Mouse (Mus musculus) kidney, adult 8-10 months (tissue): ENCODE measurements around the gene Atrnl1.

Experiments used
- DNase-seq, 2 experiments: peaks; one replicate each; pipeline ENCODE4 v3.0.0; 2022

The Atrnl1 gene

DNA sequence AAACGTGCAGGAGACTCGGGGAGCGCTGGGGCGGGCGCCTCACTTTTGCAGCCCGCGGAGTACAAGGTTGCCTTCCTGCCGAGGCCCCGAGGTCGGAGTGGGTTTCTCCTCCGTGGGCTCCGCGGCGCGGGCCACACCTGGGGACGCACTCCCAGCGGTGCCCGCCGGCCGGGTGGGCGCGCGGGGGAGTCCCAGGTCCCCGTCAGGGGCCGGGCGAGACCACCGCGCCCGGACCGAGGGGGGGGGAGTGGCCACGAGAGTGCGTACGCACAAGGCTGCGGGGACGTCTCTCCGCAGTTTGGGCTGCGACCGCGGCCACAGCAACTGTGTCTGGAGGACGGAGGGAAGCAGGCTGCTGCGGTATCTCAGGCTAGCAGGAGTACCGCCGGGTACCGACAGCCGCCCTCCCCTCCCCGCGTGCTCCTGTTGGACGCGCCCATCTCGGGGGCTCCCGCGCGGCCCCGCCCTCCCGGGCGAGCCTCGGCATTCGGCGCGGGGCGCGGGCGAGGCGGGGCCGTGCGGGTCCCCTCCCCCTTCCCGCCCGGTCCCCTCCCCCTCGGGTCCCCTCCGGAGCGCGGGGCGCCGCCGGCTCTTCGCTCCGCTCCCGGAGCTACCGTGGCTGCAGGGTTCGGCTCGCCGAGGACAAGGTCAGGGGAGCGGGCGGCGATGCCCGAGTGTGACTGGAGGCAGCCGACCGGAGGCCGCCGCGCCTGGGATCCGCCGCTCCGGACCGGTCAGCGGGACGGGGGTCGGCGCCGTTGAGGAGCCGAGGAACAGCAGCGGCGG, at the start of gene Atrnl1:
Gene Atrnl1 (plus strand): TSS at position 559 of the 786 bp plus-strand sequence.
- peak; percentile 78 to 82 for DNase-seq

- no peak for DNase-seq
Measured at GRCm38 (mm10) chr19:57561486-57561885, 49.3 kb upstream of the Atrnl1 start.

DNA sequence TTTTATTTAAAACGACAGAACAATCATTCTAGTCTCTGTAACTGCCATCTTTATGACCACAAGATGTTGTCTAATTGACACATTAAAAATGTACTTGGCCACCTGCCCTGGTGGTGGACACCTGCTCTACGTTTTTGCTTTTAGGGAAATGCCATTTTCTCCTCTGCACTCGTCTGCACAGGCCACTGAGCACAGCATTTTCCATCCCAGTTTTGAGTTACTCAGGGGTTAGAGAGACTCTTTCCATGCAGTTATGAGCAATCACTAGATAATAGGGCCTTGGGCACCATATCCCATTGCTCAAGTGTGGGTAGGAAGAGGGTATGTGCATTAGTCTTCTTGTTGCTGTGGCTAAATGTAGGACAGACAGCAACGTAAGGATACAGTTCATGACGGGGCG, 41.8 kb upstream of the Atrnl1 start:
- DNase-seq, result no peak

GRCm38 (mm10) chr19:57572360-57573237, 38.2 kb upstream of the Atrnl1 start:
- DNase-seq, result no peak

- no peak for DNase-seq
Measured at GRCm38 (mm10) chr19:57573470-57573869, 37.4 kb upstream of the Atrnl1 start.

- DNase-seq, result no peak
Measured at GRCm38 (mm10) chr19:57575027-57575426, 35.8 kb upstream of the Atrnl1 start.

DNA sequence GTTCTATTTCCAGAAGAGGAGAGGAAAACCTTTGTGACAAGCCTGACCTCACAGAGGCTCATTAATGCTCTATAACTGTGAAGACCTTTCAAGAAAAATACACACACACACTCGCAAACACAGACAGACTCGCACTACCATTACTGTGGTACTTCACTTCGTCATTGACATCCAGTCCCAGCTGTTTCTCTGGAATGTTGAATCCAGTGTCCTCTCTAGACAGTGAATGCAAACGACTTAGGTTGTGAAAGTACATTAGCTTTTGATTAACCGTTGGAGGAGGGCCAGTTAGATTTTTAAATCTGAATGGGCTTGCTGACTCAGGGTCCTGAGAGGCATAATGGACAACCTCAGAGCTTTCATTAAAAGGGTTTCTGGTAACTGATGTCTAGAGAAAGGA, 34.0 kb upstream of the Atrnl1 start:
- peak; percentile 36 for DNase-seq

GRCm38 (mm10) chr19:57577256-57577655, 33.6 kb upstream of the Atrnl1 start:
- no peak for DNase-seq

- no peak for DNase-seq
Measured at GRCm38 (mm10) chr19:57580962-57581361, 29.9 kb upstream of the Atrnl1 start.

- DNase-seq, result no peak
Measured at GRCm38 (mm10) chr19:57585231-57585792, 25.5 kb upstream of the Atrnl1 start.

GRCm38 (mm10) chr19:57586172-57586571, 24.7 kb upstream of the Atrnl1 start:
- no peak for DNase-seq

DNA sequence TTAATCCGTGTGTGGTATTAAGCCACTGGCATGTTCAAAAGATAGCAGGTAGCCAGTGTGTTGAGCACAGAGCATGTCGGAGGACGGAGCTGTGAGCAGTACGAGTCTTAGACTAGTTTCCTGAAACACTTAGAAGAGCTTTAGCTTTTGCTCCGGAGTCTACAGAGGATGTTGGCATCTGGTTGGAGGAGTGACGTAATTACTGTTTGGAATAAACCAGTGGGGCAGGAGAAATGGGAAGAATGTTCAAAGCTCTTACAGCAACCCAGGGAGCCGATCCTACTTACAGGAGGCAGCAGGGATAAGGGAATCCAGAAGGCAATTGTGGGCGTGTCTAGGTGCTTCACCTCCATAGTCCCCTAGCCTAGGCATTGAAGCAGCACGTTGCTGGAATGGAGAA, 21.3 kb upstream of the Atrnl1 start:
- no peak for DNase-seq

DNA sequence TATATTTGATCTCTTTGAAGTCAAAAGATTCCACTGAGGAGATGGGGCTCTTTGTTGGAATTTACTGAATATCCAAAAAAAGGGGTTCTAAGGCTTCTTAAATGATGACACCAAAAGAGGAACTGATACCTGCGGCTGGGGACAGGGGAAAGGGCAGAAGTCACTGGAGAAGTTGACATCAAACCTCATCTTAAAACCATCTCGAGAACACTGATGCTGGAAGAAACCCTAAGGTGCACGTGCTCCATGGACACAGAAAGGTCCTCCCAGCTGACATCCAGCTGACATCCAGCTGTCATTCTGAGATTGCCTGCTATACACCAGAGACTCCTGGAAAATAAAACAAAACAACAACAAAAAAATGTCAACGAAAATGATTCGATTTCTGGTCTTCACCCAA, 19.9 kb upstream of the Atrnl1 start:
- DNase-seq, result no peak

DNA sequence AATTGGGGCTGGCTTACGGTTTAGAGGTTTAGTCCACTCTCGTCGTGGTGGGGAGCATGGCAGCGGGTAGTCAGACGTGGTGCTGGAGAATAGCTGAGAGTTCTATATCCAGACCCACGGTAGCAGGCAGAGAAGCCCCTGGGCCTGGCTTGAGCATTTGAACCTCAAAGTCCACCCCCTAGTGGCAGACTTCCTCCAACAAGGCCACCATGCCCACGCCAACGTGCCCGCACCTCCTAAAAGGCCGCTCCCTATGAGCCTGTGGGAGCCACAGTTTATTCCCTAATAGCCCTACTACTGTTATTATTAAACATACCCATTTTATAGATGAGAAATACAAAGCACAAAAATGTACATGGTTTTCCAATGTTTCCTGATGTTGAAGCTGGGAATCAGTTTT, 19.2 kb upstream of the Atrnl1 start:
- DNase-seq, result peak in 1 of 2 experiments; percentile 14

DNA sequence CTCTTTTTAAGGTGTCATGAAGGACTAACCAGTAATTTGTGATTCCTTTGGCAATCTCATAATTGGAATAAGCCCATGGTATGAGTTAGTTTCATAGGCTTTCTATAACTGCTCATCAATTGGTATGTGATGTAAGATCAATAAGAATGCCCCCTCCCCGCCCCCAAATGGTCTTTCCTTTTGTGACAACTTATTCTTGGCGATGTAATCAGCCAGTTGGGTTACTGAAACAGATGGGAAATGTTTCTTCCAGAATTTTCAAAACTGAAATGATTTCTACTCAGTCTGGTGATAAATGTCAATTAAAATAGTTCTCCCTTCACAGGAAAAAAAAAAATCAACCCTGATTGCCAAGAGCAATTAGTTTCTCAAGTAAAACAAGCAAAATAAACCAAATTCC, 18.5 kb upstream of the Atrnl1 start:
- DNase-seq, result no peak

DNA sequence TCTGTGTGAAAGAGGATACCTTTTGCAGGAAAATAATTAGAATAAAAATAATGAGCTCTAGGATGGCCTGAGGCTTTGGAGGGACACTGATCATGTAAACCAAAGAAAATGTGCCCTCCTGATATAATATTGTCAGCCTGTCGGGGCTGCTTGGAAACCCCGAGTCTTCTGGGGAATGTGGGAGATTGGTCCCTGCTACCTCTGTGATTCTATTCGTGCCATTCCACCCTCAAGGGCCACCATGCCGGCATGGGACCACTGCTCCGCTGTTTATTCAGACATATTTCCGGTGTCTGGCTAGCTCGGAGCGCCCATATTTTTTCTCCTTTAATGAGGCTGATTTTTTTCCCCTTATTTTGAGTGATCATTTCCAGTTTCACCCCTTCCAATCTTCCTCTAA, 11.7 kb upstream of the Atrnl1 start:
- no peak for DNase-seq

- no peak for DNase-seq
Measured at GRCm38 (mm10) chr19:57600233-57600929, 10.5 kb upstream of the Atrnl1 start.

DNA sequence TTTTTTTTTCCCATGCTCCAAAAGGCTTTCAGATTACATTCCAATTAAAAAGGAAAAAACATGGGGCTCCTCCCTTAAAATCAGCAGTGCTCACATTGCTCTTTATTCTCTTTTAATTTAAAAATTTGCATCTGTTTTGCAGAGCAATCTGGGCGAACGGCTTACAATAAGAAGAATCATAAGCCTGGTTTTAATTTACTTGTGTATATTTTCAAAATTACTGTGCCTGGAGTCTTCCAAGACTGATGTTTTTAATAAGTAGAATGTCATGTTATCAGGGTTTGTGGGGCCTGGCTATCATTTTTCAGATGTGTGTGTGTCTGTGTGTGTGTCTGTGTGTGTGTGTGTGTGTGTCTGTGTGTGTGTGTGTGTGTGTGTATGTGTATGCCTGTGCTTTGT, 9.9 kb upstream of the Atrnl1 start:
- DNase-seq, result no peak

GRCm38 (mm10) chr19:57603593-57603992, 7.2 kb upstream of the Atrnl1 start:
- no peak for DNase-seq

DNA sequence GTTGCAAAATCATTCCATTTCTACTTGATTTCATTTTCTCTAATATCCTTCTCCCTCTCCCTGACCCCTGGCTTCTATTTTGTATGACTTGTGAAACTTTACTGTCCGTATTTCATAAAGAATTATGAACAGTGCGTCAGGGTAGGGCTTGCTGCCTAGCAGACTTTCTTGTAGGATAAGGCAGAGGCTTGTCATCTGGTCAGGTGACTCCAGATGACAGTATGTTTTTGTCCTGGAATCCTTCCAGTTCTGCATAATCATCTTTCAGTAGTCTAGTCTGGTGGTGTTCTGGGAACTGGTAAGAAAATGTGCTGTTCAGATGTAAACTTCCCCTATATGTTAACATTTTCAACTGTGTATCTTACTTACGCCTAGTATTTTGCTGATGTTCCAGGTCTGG, 4.9 kb upstream of the Atrnl1 start:
- no peak for DNase-seq

GRCm38 (mm10) chr19:57606351-57606750, 4.5 kb upstream of the Atrnl1 start:
- DNase-seq, result no peak

- peak; percentile 13 to 29 for DNase-seq
Measured at GRCm38 (mm10) chr19:57609361-57610057, 1.3 kb upstream of the Atrnl1 start.
